Mouse (Mus musculus) embryonic facial prominence, embryonic 14.5 days (tissue): Measurements from ENCODE around the gene Tbxas1. TPM values are rescaled to one million over a fixed set of nuclear protein-coding genes. Genes with fewer than 3 reads are reported as not detected.

ENCODE experiments used
- ATAC-seq: fragments of 200-750 bp; cut with Nextera tagmentation; 2 replicates; pipeline ENCODE4 v1.8.0; 2017; ENCODE audit warnings: low read depth, moderate number of reproducible peaks, moderate TSS enrichment
- DNase-seq: peaks from one replicate; pipeline ENCODE4 v3.0.0-alpha.2; 2015; ENCODE audit warnings: low spot score
- H3K27ac ChIP-seq: fragments of 300-500 bp; sonication (generic); replicated peaks from 2 replicates; pipeline ENCODE4 v1.5.1; 2014; ENCODE audit warnings: low read depth, mild to moderate bottlenecking, low read length, moderate library complexity
- H3K27me3 ChIP-seq: fragments of 300-500 bp; sonication (generic); replicated peaks from 2 replicates; pipeline ENCODE4 v1.6.1; 2014; ENCODE audit warnings: low read length; ENCODE audit not compliant: control insufficient read depth, insufficient read depth
- H3K36me3 ChIP-seq: fragments of 300-500 bp; sonication (generic); 2 replicates; pipeline ENCODE4 v1.6.1; 2014; ENCODE audit warnings: low read length, mixed read lengths; ENCODE audit not compliant: control insufficient read depth, insufficient read depth
- H3K4me1 ChIP-seq: fragments of 300-500 bp; sonication (generic); 2 replicates; pipeline ENCODE4 v1.6.1; 2014; ENCODE audit warnings: antibody characterized with exemption, low read length; ENCODE audit not compliant: control insufficient read depth, insufficient read depth
- H3K4me2 ChIP-seq: fragments of 300-500 bp; sonication (generic); 2 replicates; pipeline ENCODE4 v1.6.1; 2014; ENCODE audit warnings: low read depth, mild to moderate bottlenecking, low read length, moderate library complexity, mixed read lengths
- H3K4me3 ChIP-seq: fragments of 300-500 bp; sonication (generic); 2 replicates; pipeline ENCODE4 v1.5.1; 2014; ENCODE audit warnings: low read depth, mild to moderate bottlenecking, low read length
- H3K9ac ChIP-seq: fragments of 300-500 bp; sonication (generic); 2 replicates; pipeline ENCODE4 v1.6.1; 2014; ENCODE audit warnings: low read depth, mild to moderate bottlenecking, low read length, moderate library complexity, mixed read lengths
- H3K9me3 ChIP-seq: fragments of 300-500 bp; sonication (generic); 2 replicates; pipeline ENCODE4 v1.6.1; 2016; ENCODE audit warnings: low read length; ENCODE audit not compliant: control insufficient read depth
- WGBS: fragments of 180-500 bp; shearing (Covaris S2); extraction: QIAGEN DNeasy Blood & Tissue Kit; methylation state at CpG from one replicate; pipeline ENCODE4 v1.1.7; 2014; 5-methylcytosine and 5-hydroxymethylcytosine counted together
- polyA plus RNA-seq: library from polyadenylated mRNA; unstranded; fragments of >200 nt; fragmentation: Nextera tagmentation; extraction: Ambion mirVana; gene quantifications from 2 replicates; pipeline ENCODE4 v1.2.1, GENCODE M21; 2014

Gene Tbxas1
- polyA plus RNA-seq, 1 experiment from 2014 or later, result 4.2 TPM

- Histone ChIP-seq H3K36me3 (no peaks in the 10 kb centered on the region), H3K27me3 (no peaks in the 10 kb centered on the region), H3K9ac (no peak overlapping the region), H3K4me3 (no peak overlapping the region), H3K9me3 (no peaks in the 10 kb centered on the region), H3K4me1 (no peaks in the 10 kb centered on the region), H3K4me2 (no peak overlapping the region), H3K27ac (no peak overlapping the region)
- WGBS, result 66% methylated on average over 7 of the region's 7 CpGs
- DNase-seq (no peak), ATAC-seq (no peak)
Measured at GRCm38 (mm10) chr6:39003126-39003525, 127.9 kb downstream of the Tbxas1 start.

GRCm38 (mm10) chr6:39004003-39004473 lies 128.8 kb downstream of the Tbxas1 start:
- H3K4me1 ChIP-seq, result no peaks in the 10 kb centered on the region
- H3K9ac ChIP-seq, result no peak overlapping the region
- H3K4me2 ChIP-seq, result no peak overlapping the region
- H3K27me3 ChIP-seq, result no peaks in the 10 kb centered on the region
- H3K9me3 ChIP-seq, result no peaks in the 10 kb centered on the region
- 62% methylated on average over 12 of the region's 12 CpGs for WGBS
- H3K27ac ChIP-seq, result no peak overlapping the region
- H3K4me3 ChIP-seq, result no peak overlapping the region
- DNase-seq (no peak), ATAC-seq (no peak)
- H3K36me3 ChIP-seq, result no peaks in the 10 kb centered on the region

DNA sequence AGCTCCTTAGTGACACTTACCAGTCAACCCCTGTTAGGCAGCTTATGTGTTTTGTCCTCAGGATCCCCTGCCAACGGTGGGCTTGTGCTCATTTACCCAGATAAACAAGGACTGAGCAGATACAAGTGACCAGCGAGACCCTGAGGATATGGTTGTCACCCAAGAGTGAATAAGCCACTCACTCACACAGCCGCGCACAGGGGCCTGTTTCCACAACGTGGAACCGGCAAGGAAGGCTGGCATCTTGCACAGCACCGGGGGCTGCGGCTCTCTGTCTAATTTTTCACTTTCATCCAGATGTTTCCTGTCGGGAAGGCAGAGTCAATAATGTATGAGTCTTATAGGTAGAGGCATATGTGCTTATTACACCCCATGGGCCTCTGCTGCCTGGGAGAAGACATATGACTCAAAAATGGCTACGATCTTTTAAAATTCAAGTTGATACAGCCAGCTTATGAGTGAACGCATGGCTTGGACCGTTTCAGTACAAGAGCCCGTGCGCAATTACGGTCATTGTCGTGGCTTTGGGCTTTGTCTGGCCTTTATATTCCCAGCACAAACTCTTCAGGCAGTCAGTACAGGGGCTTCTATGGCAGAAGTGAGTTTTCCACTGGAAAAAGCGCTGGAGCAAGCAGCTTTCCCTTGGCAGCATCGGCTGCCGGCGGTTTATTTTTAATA lies 130.2 kb downstream of the Tbxas1 start:
- no peaks in the 10 kb centered on the region for H3K9me3 ChIP-seq
- H3K4me1 ChIP-seq, result no peaks in the 10 kb centered on the region
- H3K4me3 ChIP-seq, result no peak overlapping the region
- WGBS, result 73% methylated on average over 20 of the region's 20 CpGs
- no peaks in the 10 kb centered on the region for H3K36me3 ChIP-seq
- H3K4me2 ChIP-seq, result no peak overlapping the region
- no peak overlapping the region for H3K27ac ChIP-seq
- DNase-seq (no peak), ATAC-seq (no peak)
- H3K9ac ChIP-seq, result no peak overlapping the region
- no peaks in the 10 kb centered on the region for H3K27me3 ChIP-seq

- ATAC-seq, result no peak
- Histone ChIP-seq H3K4me2 (no peak overlapping the region), H3K4me1 (no peaks in the 10 kb centered on the region), H3K9me3 (no peaks in the 10 kb centered on the region), H3K4me3 (no peak overlapping the region), H3K36me3 (no peaks in the 10 kb centered on the region), H3K27me3 (no peaks in the 10 kb centered on the region), H3K27ac (no peak overlapping the region), H3K9ac (no peak overlapping the region)
- DNase-seq, result no peak
- WGBS, result 77% methylated on average over 5 of the region's 5 CpGs
Measured at GRCm38 (mm10) chr6:39005945-39006572, 130.9 kb downstream of the Tbxas1 start.

GRCm38 (mm10) chr6:39007223-39007622 lies 132.0 kb downstream of the Tbxas1 start:
- DNase-seq, result no peak
- H3K4me1 ChIP-seq, result no peaks in the 10 kb centered on the region

DNA sequence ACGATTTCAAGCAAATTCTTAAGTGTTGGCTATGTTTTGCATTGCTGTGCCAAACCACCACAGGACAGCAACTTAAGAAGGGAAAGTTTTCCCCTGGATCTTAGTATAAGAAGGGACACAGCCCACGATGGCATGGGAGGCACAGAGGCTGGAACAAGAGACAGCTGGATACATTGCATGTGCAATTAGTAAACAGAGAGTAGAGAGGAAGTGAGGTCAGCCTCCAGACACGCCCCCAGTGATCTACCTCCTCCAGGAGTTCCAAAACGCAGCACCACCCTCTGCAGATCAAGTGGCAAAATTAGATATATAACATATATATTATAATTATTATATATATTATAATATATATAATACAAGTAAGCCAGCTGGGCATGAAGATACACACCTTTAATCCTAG lies 132.9 kb downstream of the Tbxas1 start:
- WGBS, result 66% methylated on average over 4 of the region's 4 CpGs
- Histone ChIP-seq H3K9me3 (peaks cover 3% of the 10 kb centered on the region; the same call in 1 of the 2 replicates), H3K27me3 (no peaks in the 10 kb centered on the region), H3K4me2 (no peak overlapping the region), H3K27ac (no peak overlapping the region), H3K4me1 (no peaks in the 10 kb centered on the region), H3K9ac (no peak overlapping the region), H3K36me3 (no peaks in the 10 kb centered on the region), H3K4me3 (no peak overlapping the region)
- DNase-seq, result no peak
- no peak for ATAC-seq

More at GRCm38 (mm10) chr6:39007223-39007622, 132.0 kb downstream of the Tbxas1 start:
- Histone ChIP-seq H3K9me3 (no peaks in the 10 kb centered on the region), H3K9ac (no peak overlapping the region), H3K27me3 (no peaks in the 10 kb centered on the region), H3K4me2 (no peak overlapping the region), H3K27ac (no peak overlapping the region), H3K4me3 (no peak overlapping the region), H3K36me3 (no peaks in the 10 kb centered on the region)
- 51% methylated on average over 5 of the region's 5 CpGs for WGBS
- no peak for ATAC-seq

- H3K4me3 ChIP-seq, result no peak overlapping the region
- WGBS, result 88% methylated on average over 10 of the region's 10 CpGs
- H3K4me1 ChIP-seq, result no peaks in the 10 kb centered on the region
- no peak overlapping the region for H3K9ac ChIP-seq
- no peaks in the 10 kb centered on the region for H3K36me3 ChIP-seq
- peaks cover 4% of the 10 kb centered on the region; the same call in 1 of the 2 replicates for H3K9me3 ChIP-seq
- H3K27ac ChIP-seq, result no peak overlapping the region
- no peaks in the 10 kb centered on the region for H3K27me3 ChIP-seq
- no peak overlapping the region for H3K4me2 ChIP-seq
- DNase-seq (no peak), ATAC-seq (no peak)
Measured at GRCm38 (mm10) chr6:39013034-39013832, 138.0 kb downstream of the Tbxas1 start.

- ATAC-seq, result no peak
- no peak overlapping the region for H3K9ac ChIP-seq
- H3K4me3 ChIP-seq, result no peak overlapping the region
- no peak for DNase-seq
- no peak overlapping the region for H3K4me2 ChIP-seq
- no peak overlapping the region for H3K27ac ChIP-seq
- no peaks in the 10 kb centered on the region for H3K27me3 ChIP-seq
- no peaks in the 10 kb centered on the region for H3K36me3 ChIP-seq
- no peaks in the 10 kb centered on the region for H3K4me1 ChIP-seq
- 80% methylated on average over 11 of the region's 11 CpGs for WGBS
- peaks cover 2% of the 10 kb centered on the region; the same call in 1 of the 2 replicates for H3K9me3 ChIP-seq
Measured at GRCm38 (mm10) chr6:39017942-39018341, 142.7 kb downstream of the Tbxas1 start.
